Comparison of ENCODE assay signal across 10 mouse cellular contexts in the genomic region with DNA sequence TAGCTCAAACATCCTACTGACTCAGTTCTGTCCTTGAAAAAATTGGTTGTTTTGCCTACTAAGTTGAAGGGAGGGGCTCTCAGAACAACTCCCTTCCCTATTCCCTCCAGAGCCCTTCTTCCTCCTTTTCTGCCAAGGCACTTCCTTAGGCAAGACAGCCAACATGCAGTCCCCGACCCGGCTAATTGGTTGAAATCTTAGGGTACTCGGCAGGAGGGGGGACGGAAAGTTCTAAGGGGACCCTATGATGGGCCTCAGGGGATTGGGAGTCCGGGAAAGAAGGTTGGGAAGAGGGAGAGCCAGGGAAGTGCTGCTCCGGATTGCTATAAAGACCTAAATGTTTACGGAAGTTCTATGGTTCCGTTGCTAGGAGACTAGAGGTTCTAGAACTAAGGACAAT. TPM values are rescaled to one million over a fixed set of nuclear protein-coding genes. Genes with fewer than 3 reads are reported as not detected.
A peak's percentile ranks its signal among the peaks of the same experiment; 100 is the strongest.
DNase-seq lines count a peak whose midpoint lies in the region; ATAC-seq and TF ChIP-seq lines count a peak whose summit lies in the region.
"Had no signal": no experiment of that assay in that cellular context is flagged by ENCODE, and none has a peak within 500 bp of the region (broad histone marks: within the 10 kb centered on the region; RNA-seq: fewer than 3 reads in every experiment).

No protein-coding gene starts in this region.

- no peak for ATAC-seq in heart, postnatal 0 days (ENCODE audit: insufficient read depth, low read depth)
- ATAC-seq in lung, embryonic 14.5 days (ENCODE audit: insufficient read depth), result no peak

- H3K27me3 ChIP-seq in heart, postnatal 0 days (ENCODE audit: control insufficient read depth, insufficient read depth, low read length), result no peaks in the 10 kb centered on the region
- no peaks in the 10 kb centered on the region for H3K27me3 ChIP-seq in lung, embryonic 14.5 days (ENCODE audit: insufficient read depth, low read length)
- no peaks in the 10 kb centered on the region for H3K27me3 ChIP-seq in small intestine, adult 2 months (ENCODE audit: control insufficient read depth, insufficient read depth, low read length)
- H3K27me3 ChIP-seq: Patski had no signal

- intact Hi-C loops in gastrocnemius, adult 2 months (cut with DNase I), result no loop called here
- intact Hi-C loops in left cerebral cortex, postnatal 4 days (cut with DNase I), result no loop called here

- no peak for TF ChIP-seq POLR2A in bone marrow, adult 2 months (IDR thresholded peaks at IDR 0.05; ENCODE audit: borderline replicate concordance, control insufficient read depth, low read depth, low read length)
- no peak for TF ChIP-seq POLR2A in small intestine, adult 2 months (IDR thresholded peaks at IDR 0.05; ENCODE audit: low read depth, low read length)

- no peak overlapping the region for H3K9ac ChIP-seq in heart, postnatal 0 days (replicated peaks; ENCODE audit: low read depth, low read length)
- peak overlapping the region; percentile 97 for H3K9ac ChIP-seq in lung, embryonic 14.5 days

- H3K36me3 ChIP-seq in heart, postnatal 0 days (replicated peaks; ENCODE audit: control insufficient read depth, insufficient read depth, low read length), result peaks cover 27% of the 10 kb centered on the region
- peaks cover 26% of the 10 kb centered on the region for H3K36me3 ChIP-seq in lung, embryonic 14.5 days (ENCODE audit: insufficient read depth)
- H3K36me3 ChIP-seq in small intestine, adult 2 months (ENCODE audit: control insufficient read depth, insufficient read depth, low read length), result peaks cover 26% of the 10 kb centered on the region

- H3K4me3 ChIP-seq in gastrocnemius, adult 2 months, result peak overlapping the region; percentile 86
- peak overlapping the region; percentile 87 for H3K4me3 ChIP-seq in bone marrow, adult 2 months (replicated peaks; ENCODE audit: control insufficient read depth, low read depth, low read length)
- H3K4me3 ChIP-seq in heart, postnatal 0 days (ENCODE audit: low read depth, low read length), result peak overlapping the region; percentile 80
- H3K4me3 ChIP-seq in lung, embryonic 14.5 days (ENCODE audit: low read depth, low read length), result peak overlapping the region; percentile 94
- peak overlapping the region; percentile 90 for H3K4me3 ChIP-seq in small intestine, adult 2 months (ENCODE audit: low read depth, low read length)

- no peak for TF ChIP-seq EP300 in heart, postnatal 0 days (IDR thresholded peaks at IDR 0.05; ENCODE audit: low read depth)

- TF ChIP-seq CTCF in gastrocnemius, adult 2 months (IDR thresholded peaks at IDR 0.05), result no peak
- TF ChIP-seq CTCF in bone marrow, adult 2 months (IDR thresholded peaks at IDR 0.05; ENCODE audit: control insufficient read depth, insufficient read depth, low read length), result no peak
- no peak for TF ChIP-seq CTCF in heart, postnatal 0 days (IDR thresholded peaks at IDR 0.05; ENCODE audit: low read depth)
- no peak for TF ChIP-seq CTCF in lung, embryonic 14.5 days (IDR thresholded peaks at IDR 0.05; ENCODE audit: low read depth)
- TF ChIP-seq CTCF in small intestine, adult 2 months (IDR thresholded peaks at IDR 0.05; ENCODE audit: extremely low read depth, insufficient read length, insufficient replicate concordance, low read depth, low read length), result no peak

- DNase-seq in gastrocnemius, adult 2 months, result peak; percentile 52
- DNase-seq in gastrocnemius, postnatal 4 days (ENCODE audit: low spot score in 2 of 2), result no peak
- no peak for DNase-seq in heart, postnatal 0 days (ENCODE audit: low spot score)
- DNase-seq in lung, embryonic 14.5 days, result peak; percentile 5
- no peak for DNase-seq in left cerebral cortex, postnatal 4 days
- DNase-seq in thymus, postnatal 0 days (ENCODE audit: low spot score), result no peak

- no peaks in the 10 kb centered on the region for H3K9me3 ChIP-seq in heart, postnatal 0 days (replicated peaks; ENCODE audit: control insufficient read depth, low read length)
- no peaks in the 10 kb centered on the region for H3K9me3 ChIP-seq in lung, embryonic 14.5 days (ENCODE audit: low read depth, low read length)

- H3K4me1 ChIP-seq in bone marrow, adult 2 months (ENCODE audit: control insufficient read depth, insufficient read depth, low read length), result peaks cover 2% of the 10 kb centered on the region; the same call in 1 of the 2 replicates
- peaks cover 4% of the 10 kb centered on the region; the same call in 1 of the 2 replicates for H3K4me1 ChIP-seq in heart, postnatal 0 days (ENCODE audit: control insufficient read depth, insufficient read depth)
- no peaks in the 10 kb centered on the region for H3K4me1 ChIP-seq in lung, embryonic 14.5 days (ENCODE audit: insufficient read depth)
- H3K4me1 ChIP-seq in small intestine, adult 2 months (ENCODE audit: control insufficient read depth, insufficient read depth, insufficient read length, low read length), result peaks cover 16% of the 10 kb centered on the region

- peak overlapping the region; percentile 79 for H3K4me2 ChIP-seq in heart, postnatal 0 days (ENCODE audit: low read depth, low read length)
- peak overlapping the region; percentile 67 for H3K4me2 ChIP-seq in lung, embryonic 14.5 days

- 1% methylated on average over 8 of the region's 8 CpGs for WGBS in bone marrow, adult 2 months
- WGBS in heart, postnatal 0 days, result 11% methylated on average over 8 of the region's 8 CpGs
- WGBS in lung, embryonic 14.5 days, result 11% methylated on average over 8 of the region's 8 CpGs
- 5% methylated on average over 8 of the region's 8 CpGs for WGBS in small intestine, adult 2 months

- H3K27ac ChIP-seq in gastrocnemius, adult 2 months, result peak overlapping the region; percentile 100
- H3K27ac ChIP-seq in bone marrow, adult 2 months (ENCODE audit: control insufficient read depth, insufficient read depth, low read depth, low read length, poor library complexity), result peak overlapping the region; percentile 96; the same call in 1 of the 2 replicates
- peak overlapping the region; percentile 96 for H3K27ac ChIP-seq in heart, postnatal 0 days (ENCODE audit: low read depth)
- peak overlapping the region; percentile 32; the same call in 1 of the 2 replicates for H3K27ac ChIP-seq in lung, embryonic 14.5 days (ENCODE audit: low read depth)
- H3K27ac ChIP-seq in small intestine, adult 2 months (ENCODE audit: insufficient read depth, low read depth, low read length), result peak overlapping the region; percentile 48; the same call in 1 of the 2 replicates

RNA-seq across cellular contexts. Expression of a gene that starts 0.2 kb away (rescaled TPM):
- total RNA-seq in gastrocnemius, adult 2 months (2021), result 10 to 100 TPM; 29.3 to 41.0 TPM
- total RNA-seq in gastrocnemius, postnatal 4 days (2021), result 10 to 100 TPM; 43.1 to 48.0 TPM
- 51.4 and 89.1 TPM in 2 replicates for polyA plus RNA-seq in bone marrow, adult 2 months (2011; ENCODE audit: insufficient read depth, insufficient read length, low replicate concordance, missing spikeins)
- total RNA-seq in heart, postnatal 0 days (2014; rRNA removed; ENCODE audit: low replicate concordance), result 135 and 150 TPM in 2 replicates
- 64.0 and 67.5 TPM in 2 replicates for polyA plus RNA-seq in heart, postnatal 0 days (2015; fragmentation: Nextera tagmentation; extraction: Ambion mirVana)
- polyA plus RNA-seq in lung, embryonic 14.5 days (2014; fragmentation: Nextera tagmentation; extraction: Ambion mirVana), result 86.1 and 92.8 TPM in 2 replicates
- polyA plus RNA-seq in small intestine, adult 2 months (2012; rRNA removed), result 157 and 467 TPM in 2 replicates
- total RNA-seq in left cerebral cortex, postnatal 4 days (2021), result 100 to 1,000 TPM in 1 of 2 experiments, 10 to 100 TPM in 1; 92.7 to 104 TPM
- 91.9 and 94.6 TPM in 2 replicates for polyA plus RNA-seq in thymus, postnatal 0 days (2015; fragmentation: Nextera tagmentation; extraction: Ambion mirVana)

RNA-seq across cellular contexts. Expression of a gene that starts 0.4 kb away (rescaled TPM):
- total RNA-seq in gastrocnemius, adult 2 months (2021), result under 1 TPM in 1 of 2 experiments, not detected in 1; 0.47 TPM
- under 1 TPM; 0.49 to 0.76 TPM for total RNA-seq in gastrocnemius, postnatal 4 days (2021)
- 2.3 and 2.4 TPM in 2 replicates for polyA plus RNA-seq in bone marrow, adult 2 months (2011; ENCODE audit: insufficient read depth, insufficient read length, low replicate concordance, missing spikeins)
- 1.8 TPM in 1 of 2 replicates, not detected in the other for total RNA-seq in heart, postnatal 0 days (2014; rRNA removed; ENCODE audit: low replicate concordance)
- 1.2 and 1.5 TPM in 2 replicates for polyA plus RNA-seq in heart, postnatal 0 days (2015; fragmentation: Nextera tagmentation; extraction: Ambion mirVana)
- 1.5 TPM in 2 replicates for polyA plus RNA-seq in lung, embryonic 14.5 days (2014; fragmentation: Nextera tagmentation; extraction: Ambion mirVana)
- polyA plus RNA-seq in small intestine, adult 2 months (2012; rRNA removed), result 0.15 and 0.74 TPM in 2 replicates
- total RNA-seq in left cerebral cortex, postnatal 4 days (2021), result not detected
- polyA plus RNA-seq in thymus, postnatal 0 days (2015; fragmentation: Nextera tagmentation; extraction: Ambion mirVana), result 1.6 and 1.7 TPM in 2 replicates
- total RNA-seq: left cerebral cortex, postnatal 25 days had no signal

RNA-seq across cellular contexts. Expression of a gene that starts 25.1 kb away (rescaled TPM):
- 1 to 10 TPM; 1.1 to 1.4 TPM for total RNA-seq in gastrocnemius, adult 2 months (2021)
- total RNA-seq in gastrocnemius, postnatal 4 days (2021), result 1 to 10 TPM; 6.5 to 6.9 TPM
- polyA plus RNA-seq in bone marrow, adult 2 months (2011; ENCODE audit: insufficient read depth, insufficient read length, low replicate concordance, missing spikeins), result 0.83 and 3.5 TPM in 2 replicates
- total RNA-seq in heart, postnatal 0 days (2014; rRNA removed; ENCODE audit: low replicate concordance), result 8.7 and 14.2 TPM in 2 replicates
- 1.5 and 1.7 TPM in 2 replicates for polyA plus RNA-seq in heart, postnatal 0 days (2015; fragmentation: Nextera tagmentation; extraction: Ambion mirVana)
- 0.68 and 1.1 TPM in 2 replicates for polyA plus RNA-seq in lung, embryonic 14.5 days (2014; fragmentation: Nextera tagmentation; extraction: Ambion mirVana)
- polyA plus RNA-seq in small intestine, adult 2 months (2012; rRNA removed), result 1.3 and 2.6 TPM in 2 replicates
- total RNA-seq in left cerebral cortex, postnatal 4 days (2021), result 100 to 1,000 TPM; 214 to 235 TPM
- polyA plus RNA-seq in thymus, postnatal 0 days (2015; fragmentation: Nextera tagmentation; extraction: Ambion mirVana), result 0.50 and 0.78 TPM in 2 replicates

RNA-seq across cellular contexts. Expression of a gene that starts 26.1 kb away (rescaled TPM):
- total RNA-seq in gastrocnemius, adult 2 months (2021), result not detected
- under 1 TPM in 1 of 2 experiments, not detected in 1; 0.26 TPM for total RNA-seq in gastrocnemius, postnatal 4 days (2021)
- not detected in 2 replicates for polyA plus RNA-seq in bone marrow, adult 2 months (2011; ENCODE audit: insufficient read depth, insufficient read length, low replicate concordance, missing spikeins)
- 0.23 TPM in 1 of 2 replicates, not detected in the other for total RNA-seq in heart, postnatal 0 days (2014; rRNA removed; ENCODE audit: low replicate concordance)
- not detected in 2 replicates for polyA plus RNA-seq in heart, postnatal 0 days (2015; fragmentation: Nextera tagmentation; extraction: Ambion mirVana)
- 0.39 TPM in 1 of 2 replicates, not detected in the other for polyA plus RNA-seq in lung, embryonic 14.5 days (2014; fragmentation: Nextera tagmentation; extraction: Ambion mirVana)
- polyA plus RNA-seq in small intestine, adult 2 months (2012; rRNA removed), result 0.18 and 0.19 TPM in 2 replicates
- total RNA-seq in left cerebral cortex, postnatal 4 days (2021), result 10 to 100 TPM; 26.5 to 31.9 TPM
- polyA plus RNA-seq in thymus, postnatal 0 days (2015; fragmentation: Nextera tagmentation; extraction: Ambion mirVana), result not detected in 2 replicates
- polyA plus RNA-seq: Patski had no signal

RNA-seq across cellular contexts. Expression of a gene that starts 38.9 kb away (rescaled TPM):
- total RNA-seq in gastrocnemius, adult 2 months (2021), result 10 to 100 TPM; 26.5 to 30.2 TPM
- total RNA-seq in gastrocnemius, postnatal 4 days (2021), result 10 to 100 TPM; 23.2 to 27.1 TPM
- polyA plus RNA-seq in bone marrow, adult 2 months (2011; ENCODE audit: insufficient read depth, insufficient read length, low replicate concordance, missing spikeins), result 6.3 and 15.1 TPM in 2 replicates
- total RNA-seq in heart, postnatal 0 days (2014; rRNA removed; ENCODE audit: low replicate concordance), result 24.2 and 32.5 TPM in 2 replicates
- 16.1 and 17.4 TPM in 2 replicates for polyA plus RNA-seq in heart, postnatal 0 days (2015; fragmentation: Nextera tagmentation; extraction: Ambion mirVana)
- polyA plus RNA-seq in lung, embryonic 14.5 days (2014; fragmentation: Nextera tagmentation; extraction: Ambion mirVana), result 7.7 and 8.0 TPM in 2 replicates
- 148 and 353 TPM in 2 replicates for polyA plus RNA-seq in small intestine, adult 2 months (2012; rRNA removed)
- 1 to 10 TPM; 5.4 to 6.0 TPM for total RNA-seq in left cerebral cortex, postnatal 4 days (2021)
- 29.8 and 32.5 TPM in 2 replicates for polyA plus RNA-seq in thymus, postnatal 0 days (2015; fragmentation: Nextera tagmentation; extraction: Ambion mirVana)

Comparison
In these comparisons a context has a peak if more than half of its experiments do, and no peak if none do; other contexts are left out.
1. DNase-seq: peak in gastrocnemius, adult 2 months (single experiment) and lung, embryonic 14.5 days (single experiment); none in gastrocnemius, postnatal 4 days (0 of 2), heart, postnatal 0 days (single experiment), left cerebral cortex, postnatal 4 days (single experiment) and thymus, postnatal 0 days (single experiment).
2. H3K27ac ChIP-seq: peak in every context shown above with its lines; median percentile 100 in gastrocnemius, adult 2 months; 96 in bone marrow, adult 2 months; 96 in heart, postnatal 0 days; 48 in small intestine, adult 2 months; 32 in lung, embryonic 14.5 days.
3. Peak in every context shown above with its lines, with median percentiles within 50 percentile points of each other: H3K4me3 ChIP-seq.